Mouse (Mus musculus) kidney, postnatal 36 days (tissue): Measurements from ENCODE around the gene Nek11.
A peak's percentile ranks its signal among the peaks of the same experiment; 100 is the strongest.

Experiments
- DNase-seq, 2 experiments: peaks; one replicate each; pipeline ENCODE4 v3.0.0; 2021 to 2022; ENCODE audit warnings: mixed read lengths in 2 of 2

The Nek11 gene

DNA sequence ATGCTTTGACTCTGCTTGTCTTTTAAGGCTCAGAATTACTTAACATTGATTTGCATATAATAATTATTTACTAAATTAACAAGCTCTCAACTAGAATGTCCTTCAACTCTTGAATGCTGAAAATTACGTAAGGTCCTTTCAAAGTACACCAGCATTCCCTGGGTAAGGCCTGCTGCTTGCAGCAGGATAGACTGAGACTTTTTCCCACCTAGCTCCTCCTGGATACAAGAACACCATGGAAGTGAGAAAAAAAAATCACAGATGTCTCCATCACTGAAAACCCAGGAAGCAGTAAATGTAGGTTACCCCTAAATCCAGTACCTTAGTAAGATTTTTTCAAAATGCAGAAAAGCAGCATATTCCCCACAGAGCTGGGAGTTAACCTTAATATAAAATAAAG, 82.6 kb downstream of the Nek11 start:
- DNase-seq = peak; percentile 1 to 21

DNA sequence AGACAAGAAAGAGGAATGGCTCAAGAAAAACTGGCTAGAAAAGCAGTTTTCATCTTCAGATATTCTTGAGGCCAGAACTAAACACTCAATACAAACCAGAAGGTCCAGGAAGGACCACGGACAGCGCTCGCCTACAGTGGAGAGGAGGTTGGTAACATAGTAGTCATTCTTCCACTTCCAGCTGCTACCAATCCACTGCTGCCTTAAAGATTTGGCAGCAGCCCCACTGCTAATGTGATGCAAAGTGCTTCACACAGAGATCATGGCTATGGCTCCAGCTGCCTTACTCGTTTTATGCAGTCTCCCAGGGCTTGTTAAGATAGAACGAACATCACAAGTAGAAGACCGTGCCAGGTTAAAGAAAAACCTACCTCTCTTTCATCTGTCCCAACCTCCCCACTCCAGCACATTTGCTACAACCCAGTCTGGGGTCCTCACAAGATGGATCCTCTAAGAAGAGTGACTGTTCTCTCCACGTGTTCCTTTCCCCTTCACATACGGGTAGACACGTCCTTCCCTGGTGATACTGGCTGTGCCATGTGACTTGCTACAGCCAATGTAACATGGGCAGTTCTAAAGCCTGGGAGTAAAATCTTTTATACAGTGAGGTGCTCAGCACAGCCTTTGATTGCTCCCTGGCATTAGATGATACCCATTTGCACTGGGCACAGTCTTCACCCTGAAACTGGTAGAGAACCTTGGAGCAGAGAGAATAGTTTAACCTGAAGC, 85.6 kb downstream of the Nek11 start:
- DNase-seq = peak; percentile 1 to 60

DNA sequence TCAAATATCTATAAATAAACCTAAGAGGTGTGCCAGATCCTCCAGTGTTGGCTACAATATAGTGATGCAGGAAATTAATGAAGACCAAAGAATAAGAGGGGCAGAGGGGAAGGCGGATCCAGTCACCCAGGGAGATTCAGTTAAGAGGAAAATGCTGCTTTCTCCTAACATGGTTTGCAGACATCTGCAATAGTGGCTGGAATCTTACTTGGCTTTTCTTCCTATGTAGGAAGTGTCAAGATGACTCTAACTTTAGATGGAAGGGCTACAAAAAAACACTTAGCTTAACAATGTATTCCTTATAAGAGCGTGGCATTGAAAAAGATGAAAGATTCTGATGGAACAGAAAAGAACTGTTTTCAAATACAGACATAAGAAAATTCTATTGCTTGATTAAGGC, 89.3 kb downstream of the Nek11 start:
- no peak for DNase-seq

DNA sequence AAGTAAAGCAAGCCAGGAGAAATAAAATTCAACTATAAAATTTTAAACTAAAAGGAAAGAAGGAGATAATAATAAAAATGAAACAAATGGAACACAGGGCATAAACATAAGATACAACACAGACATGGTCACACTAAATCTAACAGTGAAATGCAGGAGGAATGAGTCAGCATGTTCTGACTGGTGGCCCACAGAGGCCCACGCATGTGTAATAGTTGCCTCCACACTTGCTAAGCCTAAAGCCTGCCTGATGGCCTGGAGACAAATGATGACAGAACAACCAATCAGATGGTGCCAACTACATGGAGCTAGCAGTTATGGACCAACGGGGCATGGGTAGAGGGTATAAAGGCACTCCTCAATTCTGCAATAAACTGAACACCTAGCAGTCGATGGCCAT, 93.1 kb downstream of the Nek11 start:
- no peak for DNase-seq

DNA sequence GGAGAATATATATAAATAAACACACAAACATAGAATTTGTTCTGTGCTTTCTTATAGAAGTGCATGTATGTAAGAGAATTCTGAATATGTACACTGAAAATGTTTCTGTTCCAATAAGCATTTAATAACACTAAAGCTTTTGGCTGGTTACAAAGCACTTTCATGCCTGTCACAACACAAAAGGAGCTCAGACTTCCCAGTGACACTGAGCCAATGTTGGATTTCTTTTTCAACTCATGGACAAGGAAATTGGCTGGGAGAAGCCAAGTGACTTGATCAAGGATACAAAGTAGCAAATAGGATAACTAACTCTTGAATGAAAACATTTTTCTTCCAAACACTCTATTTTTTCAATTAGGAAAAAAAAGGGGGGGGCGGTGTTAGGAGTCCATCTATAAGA, 93.9 kb downstream of the Nek11 start:
- no peak for DNase-seq

DNA sequence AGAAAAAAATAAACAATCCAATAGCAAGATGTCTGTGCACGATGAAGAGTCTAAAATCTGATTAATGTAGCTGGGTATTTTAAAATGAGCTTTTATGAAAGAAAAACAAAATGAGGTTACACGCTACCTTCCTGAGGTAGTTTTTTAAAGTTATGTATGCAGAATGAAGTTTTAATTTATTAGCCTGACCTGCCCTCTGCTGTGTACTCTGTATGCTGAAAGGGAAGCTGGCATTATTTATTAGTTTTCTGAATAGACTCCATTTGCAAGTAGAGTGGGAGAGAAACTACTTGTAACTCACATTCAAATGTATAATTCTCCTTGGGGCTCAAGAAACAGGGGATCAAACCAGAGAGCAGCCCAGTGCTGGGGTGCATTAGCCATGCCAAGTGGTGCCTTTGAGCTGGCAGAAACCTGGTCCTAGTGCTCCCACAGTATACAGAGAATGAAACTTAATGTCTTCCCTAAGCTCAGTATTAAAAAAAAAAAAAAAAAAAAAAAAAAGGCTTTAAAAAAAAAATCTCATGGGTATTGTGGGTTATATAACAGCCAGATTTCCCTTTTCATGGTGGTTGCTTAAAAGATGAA, 94.5 kb downstream of the Nek11 start:
- no peak for DNase-seq

DNA sequence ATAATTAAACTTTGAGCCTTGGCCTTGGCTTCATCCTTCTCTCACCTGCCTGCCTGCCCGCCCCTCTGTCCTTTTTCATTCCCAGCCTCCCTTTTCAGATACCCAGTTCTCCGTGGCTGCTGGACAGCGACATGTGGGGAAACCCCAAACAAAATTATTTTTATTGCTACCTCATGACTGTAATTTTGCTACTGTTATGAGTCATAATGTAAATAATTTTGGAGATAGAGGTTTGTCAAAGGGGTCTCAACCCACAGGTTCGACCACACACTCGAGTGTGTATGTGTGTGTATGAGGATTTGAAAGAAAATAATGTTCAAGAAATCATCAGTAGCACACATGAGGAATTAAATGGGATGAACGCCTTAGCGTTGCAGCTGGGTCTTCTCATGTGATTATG, 110.7 kb downstream of the Nek11 start:
- no peak for DNase-seq

DNA sequence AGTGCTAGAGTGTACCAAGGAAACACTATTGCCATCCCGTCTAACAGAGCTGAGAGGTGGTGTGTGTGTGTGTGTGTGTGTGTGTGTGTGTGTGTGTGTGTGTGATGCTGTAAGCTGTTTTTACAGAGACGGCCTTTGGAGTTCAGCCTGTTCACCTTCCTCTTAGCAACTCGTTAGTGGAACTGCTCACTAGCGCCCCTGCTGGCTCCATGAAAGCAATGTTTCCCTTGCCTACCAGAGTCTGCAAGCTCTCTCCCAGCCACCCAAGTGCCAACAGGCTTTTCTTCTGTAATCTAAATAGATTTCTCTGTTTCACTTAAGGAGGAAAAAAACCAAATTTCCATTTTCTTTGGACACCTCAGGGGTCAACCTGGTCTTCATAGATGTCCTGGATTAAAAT, 112.6 kb downstream of the Nek11 start:
- peak; percentile 2 to 65 for DNase-seq

DNA sequence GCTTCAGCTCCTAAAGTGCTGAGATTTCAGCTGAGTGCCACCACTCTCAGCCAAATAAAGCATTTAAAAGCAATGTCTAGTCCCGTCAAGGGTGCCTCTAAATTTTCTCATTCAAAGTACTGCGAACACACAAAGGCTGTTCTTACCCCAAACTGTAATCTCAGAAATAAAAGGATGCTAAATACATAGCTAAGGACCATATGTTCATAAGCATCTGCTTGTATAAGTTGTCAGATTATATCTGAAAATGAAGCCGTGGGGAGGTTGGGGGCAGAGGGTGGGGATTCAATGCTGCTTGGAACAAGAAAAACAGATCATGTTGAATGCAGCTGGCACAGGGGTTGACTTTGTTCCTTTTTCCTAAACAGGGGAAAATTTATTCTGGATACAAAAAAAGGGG, 120.4 kb downstream of the Nek11 start:
- no peak for DNase-seq

DNA sequence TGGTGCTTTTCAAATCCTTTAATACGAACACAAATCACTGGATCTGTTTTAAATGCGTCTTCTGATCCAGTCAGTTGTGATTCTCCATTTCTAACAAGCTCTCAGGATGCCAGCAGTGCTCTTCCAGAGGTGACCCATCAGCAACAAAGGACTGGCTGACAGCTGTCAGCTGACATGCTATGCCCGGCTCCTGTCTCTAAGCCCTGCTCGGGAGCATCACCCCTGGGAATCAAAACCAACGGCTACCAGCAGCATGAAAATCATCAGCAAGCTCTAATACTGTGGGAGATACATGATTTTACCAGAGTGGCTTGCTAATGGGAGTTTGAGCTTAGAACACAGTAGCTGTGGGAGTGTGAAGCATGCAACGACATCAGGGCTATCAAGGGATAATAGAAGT, 121.0 kb downstream of the Nek11 start:
- no peak for DNase-seq

DNA sequence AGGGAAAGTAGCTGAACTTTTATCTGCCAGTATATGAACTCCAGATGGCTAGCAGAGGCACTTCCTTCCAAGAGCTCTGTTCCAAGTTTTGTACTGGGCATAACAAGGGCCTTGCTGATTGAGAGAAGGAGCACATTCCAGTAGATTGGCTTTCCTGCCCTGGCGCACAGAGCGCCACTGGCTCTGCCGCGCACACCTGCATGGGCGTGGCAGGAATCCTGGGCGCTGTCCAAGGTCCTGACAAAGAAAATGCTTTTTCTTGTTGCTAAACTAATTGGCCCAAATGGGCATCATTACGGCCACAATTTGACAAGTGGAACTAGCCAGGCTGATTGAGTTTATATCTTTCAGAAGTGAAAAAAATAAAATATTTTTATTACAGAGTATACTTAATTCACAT, 123.1 kb downstream of the Nek11 start:
- DNase-seq = peak; percentile 6 to 73

DNA sequence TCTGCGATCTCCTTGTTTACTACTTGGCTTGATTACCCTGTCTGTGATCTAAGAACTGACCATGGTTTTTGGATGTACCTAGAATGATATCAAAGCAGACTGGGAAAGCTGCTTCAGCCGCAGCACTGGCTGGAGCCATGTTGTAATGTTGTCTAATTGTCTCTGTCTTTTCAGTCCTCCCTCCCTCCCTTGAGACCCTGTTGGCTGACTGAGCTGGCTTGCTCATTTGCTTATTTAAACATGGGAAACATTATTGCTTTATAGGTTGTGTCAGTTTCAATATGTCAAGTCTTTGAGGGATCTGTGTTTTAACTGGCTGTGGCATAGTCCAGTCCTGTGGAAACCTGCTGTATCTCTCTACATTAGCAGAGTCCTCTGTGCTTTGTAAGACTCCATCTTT, 132.2 kb downstream of the Nek11 start:
- no peak for DNase-seq

DNA sequence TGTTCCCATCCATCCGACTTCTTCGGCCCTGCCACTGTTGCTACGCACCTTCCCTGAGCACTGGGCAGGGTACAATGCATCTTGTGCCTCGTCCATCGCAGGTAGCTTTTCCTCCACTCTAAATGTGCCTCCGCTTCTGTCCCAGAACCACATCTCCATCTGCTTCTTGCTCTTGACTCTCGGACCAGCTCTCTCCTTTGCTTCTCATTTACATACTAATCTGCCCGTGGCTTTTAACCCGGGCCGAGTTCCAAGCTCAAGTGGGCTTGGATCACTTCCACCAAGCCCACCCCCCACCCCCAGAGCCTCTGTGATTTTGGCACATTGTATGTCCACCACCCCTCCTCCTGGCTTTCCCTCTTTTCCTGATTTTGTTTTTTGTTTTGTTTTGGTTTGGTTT, 137.7 kb downstream of the Nek11 start:
- DNase-seq = no peak

DNA sequence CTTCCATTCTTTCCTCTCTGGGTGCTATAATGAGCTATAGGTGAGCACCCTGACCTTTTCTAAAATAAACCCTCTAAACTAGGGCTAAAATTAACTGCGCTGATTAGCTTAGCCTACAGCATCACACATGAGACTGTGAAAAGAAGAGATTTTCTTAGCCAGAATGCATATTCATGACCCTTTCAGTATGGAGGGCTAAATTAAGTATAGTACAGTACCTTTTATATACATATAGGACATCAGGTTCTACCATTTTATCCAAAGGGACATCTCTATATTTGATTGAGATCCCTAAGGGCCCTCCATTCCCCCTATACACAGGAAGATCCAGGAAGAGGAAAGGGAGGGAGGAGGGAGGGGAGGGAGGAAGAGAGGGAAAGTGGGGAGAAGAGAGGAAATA, 141.2 kb downstream of the Nek11 start:
- DNase-seq = no peak

DNA sequence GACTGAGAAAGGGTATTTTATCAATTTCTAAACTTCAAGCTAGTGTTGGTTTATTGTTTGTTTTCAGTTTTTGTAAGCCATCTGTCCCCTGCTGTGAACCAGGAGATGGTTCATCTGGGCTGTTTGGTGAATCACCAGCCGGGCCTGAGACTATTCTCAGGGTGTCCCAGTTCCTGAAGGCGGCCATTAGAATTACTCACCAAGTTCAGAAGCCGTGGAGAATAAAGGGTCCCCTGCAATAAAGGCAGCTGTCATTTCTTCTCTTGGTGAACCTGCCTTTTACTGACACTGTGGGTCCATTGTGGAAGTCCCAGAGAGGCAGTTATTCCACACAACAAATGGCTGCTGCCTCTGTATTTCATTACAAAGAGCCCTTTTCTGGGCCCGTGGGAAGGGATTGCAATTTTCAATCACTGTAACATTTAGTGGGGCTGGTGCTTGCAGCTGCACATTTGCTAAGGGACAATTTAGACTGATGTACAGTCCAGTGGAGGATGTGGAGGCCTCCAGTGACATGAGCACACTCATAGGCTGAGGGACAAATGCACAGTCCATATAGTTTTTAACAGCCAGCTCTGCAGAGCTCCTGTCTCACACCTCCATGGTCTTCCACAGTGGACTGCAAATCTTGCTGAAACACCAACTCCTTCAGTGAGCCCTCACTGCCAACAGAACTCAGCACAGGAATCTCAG, 142.8 kb downstream of the Nek11 start:
- no peak for DNase-seq

DNA sequence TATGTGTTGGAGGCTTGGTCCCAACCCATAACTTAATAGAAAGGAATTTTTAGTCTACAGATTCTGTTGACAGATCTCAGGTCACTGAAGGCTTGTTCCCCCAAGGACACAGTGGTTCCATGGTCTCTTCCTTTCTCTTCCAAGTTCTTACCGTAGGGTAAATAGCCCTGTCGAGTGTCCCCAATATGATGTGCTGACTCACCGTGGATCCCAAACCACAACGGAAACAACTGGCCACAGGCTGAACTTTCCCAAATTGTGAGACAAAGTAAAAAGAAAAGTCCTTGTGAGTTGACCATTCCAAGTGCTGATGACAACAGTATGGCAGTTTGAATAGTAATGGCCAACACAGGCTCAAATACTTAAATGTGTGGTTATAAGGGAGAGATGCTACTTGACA, 144.1 kb downstream of the Nek11 start:
- DNase-seq = no peak

DNA sequence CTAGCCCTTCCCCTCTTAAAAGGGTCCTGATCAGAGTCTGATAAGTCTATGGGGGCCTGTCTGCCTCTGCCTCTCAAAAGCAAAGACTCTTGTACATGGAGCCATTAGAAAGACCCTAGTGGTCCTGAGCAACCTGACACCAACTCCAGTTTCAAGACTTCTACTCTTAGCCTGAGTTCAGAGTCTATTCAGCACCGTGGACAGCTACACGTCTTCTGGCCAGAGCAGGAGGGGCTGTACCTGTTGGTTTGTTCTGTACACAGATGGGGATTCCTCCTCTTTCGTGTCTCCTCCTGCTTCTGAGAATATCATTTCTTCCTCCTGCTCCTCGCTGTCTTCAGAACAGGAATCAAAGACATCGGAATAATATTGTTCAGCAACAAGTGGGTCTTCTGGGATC, 151.3 kb downstream of the Nek11 start:
- DNase-seq = peak; percentile 12 to 70

DNA sequence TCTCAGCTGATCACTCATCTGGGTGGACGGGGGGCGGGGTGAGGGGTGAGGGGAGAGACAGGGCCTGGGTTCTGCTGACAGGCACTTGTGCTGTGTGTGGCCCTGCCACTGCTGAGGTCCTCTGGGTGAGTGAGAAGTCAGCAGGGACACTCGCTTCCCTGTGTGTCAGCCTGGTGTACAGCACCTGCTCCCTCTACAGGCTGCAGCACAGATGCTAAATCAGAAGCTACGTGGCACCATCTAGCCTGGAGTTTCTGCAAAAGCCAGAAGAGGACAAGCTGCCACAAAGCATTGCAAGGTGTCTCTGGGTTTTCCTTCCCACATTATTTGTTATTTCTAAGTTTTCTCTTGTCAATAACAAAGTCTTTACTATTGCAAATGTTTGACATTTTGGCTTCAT, 180.9 kb downstream of the Nek11 start:
- peak in 1 of 2 experiments; percentile 13 for DNase-seq

DNA sequence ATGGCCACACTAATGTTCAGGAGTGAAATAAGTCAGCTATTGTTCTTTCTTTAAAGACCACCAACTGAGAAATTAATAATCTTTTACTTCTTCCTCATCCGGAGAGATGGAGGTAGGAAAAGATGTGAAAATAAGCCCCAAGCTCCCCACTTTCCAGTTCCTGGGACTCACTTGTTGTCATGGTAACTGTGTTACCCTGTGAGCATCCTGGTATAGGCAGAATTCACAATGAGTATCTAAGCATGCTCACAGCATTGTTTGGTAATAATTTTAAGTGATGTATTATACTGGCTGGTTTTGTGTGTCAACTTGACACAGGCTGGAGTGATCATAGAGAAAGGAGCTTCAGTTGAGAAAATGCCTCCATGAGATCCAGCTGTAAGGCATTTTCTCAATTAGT, 195.0 kb downstream of the Nek11 start:
- DNase-seq = no peak

DNA sequence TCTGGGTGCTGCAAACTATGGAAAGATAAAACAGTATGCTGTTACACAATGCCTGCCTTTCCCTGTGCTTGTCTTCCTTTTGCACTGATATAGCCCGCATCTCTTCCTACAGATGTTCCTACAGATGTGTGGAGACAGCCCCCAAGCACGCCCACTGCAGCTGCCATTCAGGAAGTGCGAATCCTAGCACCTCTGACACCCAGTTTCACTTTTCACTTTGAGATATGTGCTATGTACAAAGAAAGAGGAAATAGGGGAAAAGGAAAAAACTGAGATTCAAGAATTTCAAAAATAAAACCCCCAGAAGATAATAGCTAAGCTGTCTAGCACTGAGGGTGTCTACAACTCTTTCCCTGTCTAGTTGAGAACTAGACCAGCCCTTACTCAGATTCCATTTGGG, 208.6 kb downstream of the Nek11 start:
- no peak for DNase-seq

DNA sequence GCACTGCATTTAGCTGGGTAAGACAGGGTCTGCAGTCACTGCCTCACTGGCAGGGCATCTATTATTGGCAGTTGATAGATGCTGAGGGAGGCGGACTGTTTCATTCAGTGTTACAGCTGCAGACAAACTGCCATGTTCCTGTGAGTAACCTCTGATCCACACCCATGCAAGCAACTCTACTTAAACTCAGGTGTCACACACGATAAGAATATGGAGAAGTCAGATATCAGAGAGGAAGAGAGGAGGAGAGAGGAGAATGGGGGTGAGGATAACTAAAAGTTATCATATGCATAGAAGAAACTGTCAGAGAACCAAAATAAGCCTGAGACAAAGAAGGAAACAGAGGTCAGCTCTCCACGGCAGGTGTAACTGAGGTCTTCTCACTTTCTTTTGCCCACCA, 212.9 kb downstream of the Nek11 start:
- no peak for DNase-seq

DNA sequence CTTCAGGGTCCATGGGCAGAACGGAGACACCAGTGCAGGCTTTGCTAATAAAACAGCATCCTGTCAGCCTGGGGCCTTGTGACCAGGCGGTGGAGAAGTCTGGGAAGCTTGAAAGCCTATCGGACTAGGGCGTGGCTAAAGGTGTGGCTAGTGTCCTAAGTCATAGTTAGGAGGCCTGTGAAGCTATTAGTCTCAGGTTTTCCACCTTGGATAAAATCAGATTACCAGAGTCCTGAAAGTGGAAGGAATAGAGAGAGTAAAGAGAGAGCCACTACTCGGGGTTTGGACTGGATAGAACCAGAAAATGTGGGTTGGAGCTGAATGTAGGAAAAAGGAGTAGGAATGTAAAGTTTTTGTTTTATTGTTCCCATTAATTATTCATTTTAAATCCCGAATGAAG, 250.3 kb downstream of the Nek11 start, which contains the start of gene 1700080E11Rik:
1700080E11Rik (minus strand) TSS at position 101 of the 400 bp plus-strand sequence.
- DNase-seq = no peak

DNA sequence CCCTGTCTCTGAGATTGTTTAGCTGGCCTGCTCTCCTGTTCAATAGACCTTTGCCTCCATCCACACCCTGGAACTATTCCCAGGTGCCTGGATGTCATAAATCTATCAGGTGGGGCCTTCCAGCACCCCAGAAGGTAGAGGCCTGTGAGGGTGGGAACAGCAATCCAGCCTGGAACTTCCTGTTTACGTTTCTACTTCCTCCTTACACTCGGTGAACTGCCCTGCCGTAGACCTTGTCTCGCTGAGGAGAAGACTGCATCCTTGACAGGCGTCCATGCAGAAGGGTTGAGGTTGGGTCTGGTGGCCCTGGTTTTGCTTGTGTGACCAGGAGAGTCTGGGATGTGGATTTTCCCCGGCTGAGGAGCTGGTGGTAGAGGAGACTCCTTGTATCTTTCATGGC, 256.1 kb downstream of the Nek11 start:
- no peak for DNase-seq

DNA sequence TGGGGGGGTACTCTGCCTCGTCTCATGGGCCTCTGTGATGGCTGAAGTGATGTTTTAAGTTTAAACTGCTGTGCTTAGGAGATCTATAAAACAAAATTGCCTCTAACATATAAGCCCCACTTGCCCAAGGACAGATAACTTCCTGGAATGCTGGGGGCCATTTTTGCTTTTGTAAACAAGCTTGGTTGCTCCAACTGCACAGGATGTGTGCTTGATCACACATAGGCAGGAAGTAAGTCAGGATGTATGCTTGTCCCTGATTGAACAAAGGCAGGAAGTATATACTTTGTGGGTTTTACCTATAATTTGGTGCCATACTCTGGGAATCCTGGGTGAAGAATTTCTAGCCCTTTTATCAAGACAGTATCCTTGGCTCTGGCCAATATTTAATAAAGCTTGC, 258.9 kb downstream of the Nek11 start:
- DNase-seq = no peak
